Mouse (Mus musculus) CH12.LX (cell line): ENCODE data around the gene Naa38. TPM values are rescaled to one million over a fixed set of nuclear protein-coding genes. Genes with fewer than 3 reads are reported as not detected.

Source experiments
- DNase-seq: peaks from one replicate; pipeline ENCODE4 v3.0.0-alpha.2; 2013; ENCODE audit errors: extremely low read depth
- H3K27ac ChIP-seq: 2 replicates; pipeline ENCODE4 v1.5.1; 2012; ENCODE audit warnings: low read depth, mild to moderate bottlenecking, control low read depth, moderate library complexity; ENCODE audit not compliant: insufficient read depth
- H3K27me3 ChIP-seq: replicated peaks from 2 replicates; pipeline ENCODE3; 2012; ENCODE audit warnings: inconsistent platforms
- H3K36me3 ChIP-seq, 2 experiments: replicated peaks in 1 of 2; 2 replicates each; pipeline versions ENCODE3 to v1.6.1; 2012; ENCODE audit warnings: inconsistent platforms in 1 of 2, low read length in 1 of 2, mild to moderate bottlenecking in 1 of 2, mixed read lengths in 1 of 2, moderate library complexity in 1 of 2; ENCODE audit not compliant: control insufficient read depth in 1 of 2, insufficient read depth in 1 of 2
- H3K4me1 ChIP-seq, 2 experiments: 2 replicates each; pipeline ENCODE4 v1.6.1; 2012; ENCODE audit warnings: inconsistent platforms in 1 of 2, moderate library complexity in 1 of 2; ENCODE audit not compliant: insufficient read depth in 2 of 2, control insufficient read depth in 1 of 2
- H3K4me2 ChIP-seq: 2 replicates; pipeline ENCODE4 v1.6.1; 2012; ENCODE audit warnings: low read depth, mild to moderate bottlenecking, control low read depth; ENCODE audit not compliant: poor library complexity, insufficient read depth, severe bottlenecking
- H3K4me3 ChIP-seq, 3 experiments: fragments of 150-350 bp in 1 of 3; sonication (generic) in 1 of 3; replicated peaks in 1 of 3; 2 replicates each; pipeline versions ENCODE3 to v1.5.1; 2011 to 2012; ENCODE audit warnings: low read depth in 2 of 3, low read length in 2 of 3, mild to moderate bottlenecking in 2 of 3, moderate library complexity in 2 of 3, control low read depth in 1 of 3, improper control_type of control experiment in 1 of 3, inconsistent platforms in 1 of 3, mixed read lengths in 1 of 3; ENCODE audit not compliant: poor library complexity in 1 of 3
- H3K79me2 ChIP-seq: replicated peaks from 2 replicates; pipeline ENCODE4 v1.6.1; 2012; ENCODE audit warnings: mild to moderate bottlenecking, moderate library complexity; ENCODE audit not compliant: control insufficient read depth, poor library complexity, insufficient read depth, severe bottlenecking; ENCODE audit errors: extremely low read depth
- H3K9ac ChIP-seq: 2 replicates; pipeline ENCODE4 v1.6.1; 2012; ENCODE audit warnings: low read depth, mild to moderate bottlenecking, control low read depth, moderate library complexity; ENCODE audit not compliant: insufficient read depth
- H3K9me3 ChIP-seq: replicated peaks from 2 replicates; pipeline ENCODE3; 2012; ENCODE audit warnings: low read length, inconsistent platforms, mixed read lengths
- BHLHE40 ChIP-seq: IDR thresholded peaks from 2 replicates; pipeline ENCODE4 v1.6.1; 2011; ENCODE audit warnings: mild to moderate bottlenecking, low read depth, low read length, improper control_type of control experiment
- CTCF ChIP-seq, 2 experiments: IDR thresholded peaks in 1 of 2; conservative IDR thresholded peaks in 1 of 2; 2 replicates each; pipeline ENCODE4 v1.5.1; 2011 to 2012; ENCODE audit warnings: low read depth in 2 of 2, low read length in 2 of 2, improper control_type of control experiment in 1 of 2, inconsistent platforms in 1 of 2, mild to moderate bottlenecking in 1 of 2, moderate library complexity in 1 of 2
- E2F4 ChIP-seq: IDR thresholded peaks from 2 replicates; pipeline ENCODE4 v1.6.1; 2011; ENCODE audit warnings: low read depth, low read length, improper control_type of control experiment; ENCODE audit not compliant: insufficient replicate concordance
- ELF1 ChIP-seq: IDR thresholded peaks from 2 replicates; pipeline ENCODE4 v1.6.1; 2014; ENCODE audit warnings: low read depth, mild to moderate bottlenecking, inconsistent platforms, low read length, improper control_type of control experiment
- ETS1 ChIP-seq: conservative IDR thresholded peaks from 2 replicates; pipeline ENCODE4 v1.6.1; 2012; ENCODE audit warnings: low read depth, mild to moderate bottlenecking, inconsistent platforms, low read length, improper control_type of control experiment, moderate library complexity
- GABPA ChIP-seq: IDR thresholded peaks from 2 replicates; pipeline ENCODE4 v1.6.1; 2012; ENCODE audit warnings: low read depth, low read length, improper control_type of control experiment, inconsistent platforms; ENCODE audit not compliant: insufficient replicate concordance
- HCFC1 ChIP-seq: IDR thresholded peaks from 2 replicates; pipeline ENCODE4 v1.6.1; 2012; ENCODE audit warnings: low read depth, mild to moderate bottlenecking, inconsistent platforms, low read length, improper control_type of control experiment
- IRF4 ChIP-seq: IDR thresholded peaks from 2 replicates; pipeline ENCODE4 v1.6.1; 2014; ENCODE audit warnings: low read depth, mild to moderate bottlenecking, inconsistent platforms, low read length, improper control_type of control experiment
- JUN ChIP-seq: IDR thresholded peaks from 2 replicates; pipeline ENCODE4 v1.6.1; 2011; ENCODE audit warnings: low read depth, mild to moderate bottlenecking, low read length, improper control_type of control experiment, moderate library complexity; ENCODE audit not compliant: insufficient read depth
- JUND ChIP-seq: conservative IDR thresholded peaks from 2 replicates; pipeline ENCODE4 v1.6.1; 2011; ENCODE audit warnings: low read depth, low read length, improper control_type of control experiment
- KAT2A ChIP-seq: IDR thresholded peaks from 2 replicates; pipeline ENCODE4 v1.6.1; 2012; ENCODE audit warnings: low read length, improper control_type of control experiment, inconsistent platforms; ENCODE audit not compliant: insufficient replicate concordance
- MXI1 ChIP-seq: IDR thresholded peaks from 2 replicates; pipeline ENCODE4 v1.6.1; 2011; ENCODE audit warnings: mild to moderate bottlenecking, low read depth, low read length, improper control_type of control experiment
- NELFE ChIP-seq: IDR thresholded peaks from 2 replicates; pipeline ENCODE4 v1.6.1; 2011; ENCODE audit warnings: low read depth, low read length, improper control_type of control experiment
- PAX5 ChIP-seq: IDR thresholded peaks from 2 replicates; pipeline ENCODE4 v1.6.1; 2012; ENCODE audit warnings: low read length, inconsistent platforms, mixed read lengths
- POLR2A ChIP-seq: IDR thresholded peaks from 2 replicates; pipeline ENCODE4 v1.6.1; 2011; ENCODE audit warnings: low read depth, mild to moderate bottlenecking, improper control_type of control experiment, low read length
- RAD21 ChIP-seq: IDR thresholded peaks from 2 replicates; pipeline ENCODE4 v1.6.1; 2011; ENCODE audit warnings: low read depth, mild to moderate bottlenecking, low read length, improper control_type of control experiment, moderate library complexity
- SIN3A ChIP-seq: IDR thresholded peaks from 2 replicates; pipeline ENCODE4 v1.6.1; 2012; ENCODE audit warnings: low read length, improper control_type of control experiment, inconsistent platforms
- SMC3 ChIP-seq: IDR thresholded peaks from 2 replicates; pipeline ENCODE4 v1.6.1; 2011; ENCODE audit warnings: low read depth, low read length, improper control_type of control experiment
- TBP ChIP-seq: conservative IDR thresholded peaks from 2 replicates; pipeline ENCODE4 v1.6.1; 2011; ENCODE audit warnings: low read depth, low read length, improper control_type of control experiment
- USF1 ChIP-seq: IDR thresholded peaks from 2 replicates; pipeline ENCODE4 v1.6.1; 2014; ENCODE audit warnings: low read depth, mild to moderate bottlenecking, inconsistent platforms, low read length, improper control_type of control experiment
- ZC3H11A ChIP-seq: IDR thresholded peaks from 2 replicates; pipeline ENCODE4 v1.6.1; 2012; ENCODE audit warnings: low read depth, mild to moderate bottlenecking, inconsistent platforms, low read length, improper control_type of control experiment
- ZMIZ1 ChIP-seq: IDR thresholded peaks from 2 replicates; pipeline ENCODE4 v1.6.1; 2012; ENCODE audit warnings: low read depth, mild to moderate bottlenecking, inconsistent platforms, low read length, improper control_type of control experiment
- dilution Hi-C: fragments of 300-500 bp; cut with MboI; formaldehyde crosslinking; loops from 2 replicates; pipeline ENCODE4 v1.14.3; 2020; ENCODE audit warnings: low sequenced_read_pairs; ENCODE audit not compliant: extremely low pct_unique_long_range_greater_than_20kb, extremely low pct_ligation_motif_present
- in situ Hi-C: fragments of 300-500 bp; cut with MboI; formaldehyde crosslinking; loops from 3 replicates; pipeline ENCODE4 v1.14.3; 2019; ENCODE audit warnings: low sequenced_read_pairs, low pct_ligation_motif_present, low pct_unique_long_range_greater_than_20kb, mixed read lengths
- polyA plus RNA-seq: library from polyadenylated mRNA; unstranded; fragments of >175 nt; gene quantifications from 2 replicates; pipeline ENCODE4 v1.2.1, GENCODE M21; 2012; ENCODE audit warnings: low read depth; ENCODE audit not compliant: insufficient read length
- total RNA-seq, 2 experiments: library from RNA; depleted of rRNA; stranded (reverse); fragments of 300-350 nt in 1 of 2; fragments of >200 nt in 1 of 2; gene quantifications; 2 replicates each; pipeline ENCODE4 v1.2.3; 2012 to 2014

The Naa38 gene
- total and polyA plus RNA-seq, 3 experiments: 153 to 201 (median 193) TPM

- H3K79me2 ChIP-seq: no peaks in the 10 kb centered on the region
- no peak for DNase-seq
- peaks cover 0 to 48% of the 10 kb centered on the region in 2 experiments for H3K36me3 ChIP-seq
- peaks cover 6 to 10% of the 10 kb centered on the region in 2 experiments; a peak in 3 of 4 replicates for H3K4me1 ChIP-seq
- H3K27me3 ChIP-seq: no peaks in the 10 kb centered on the region
- dilution Hi-C loops: no loop called here
- H3K4me3 ChIP-seq: no peak overlapping the region
- in situ Hi-C loops: no loop called here
- H3K4me2 ChIP-seq: no peak overlapping the region
- TF ChIP-seq JUND (no peak), ETS1 (no peak), KAT2A (no peak), TBP (no peak), PAX5 (no peak), ZC3H11A (no peak), NELFE (no peak), SMC3 (no peak)
- no peak overlapping the region for H3K27ac ChIP-seq
- no peaks in the 10 kb centered on the region for H3K9me3 ChIP-seq
- no peak overlapping the region for H3K9ac ChIP-seq
These were observed 12.7 kb upstream of the Naa38 start for GRCm38 (mm10) chr11:69382478-69383105.

- Histone ChIP-seq H3K79me2 (no peaks in the 10 kb centered on the region), H3K27me3 (no peaks in the 10 kb centered on the region), H3K9me3 (no peaks in the 10 kb centered on the region), H3K4me3 (no peak overlapping the region), H3K9ac (no peak overlapping the region), H3K4me2 (no peak overlapping the region), H3K36me3 (peaks cover 4 to 57% of the 10 kb centered on the region in 2 experiments), H3K4me1 (peaks cover 0 to 2% of the 10 kb centered on the region in 2 experiments; a peak in 1 of 4 replicates), H3K27ac (no peak overlapping the region)
- DNase-seq: no peak
- in situ Hi-C loops (no loop called here), dilution Hi-C loops (no loop called here)
- TF ChIP-seq POLR2A (no peak), USF1 (no peak), BHLHE40 (no peak), HCFC1 (no peak)
These were observed 10.3 kb upstream of the Naa38 start for GRCm38 (mm10) chr11:69384979-69385378.

GRCm38 (mm10) chr11:69386758-69387157 is 8.5 kb upstream of the Naa38 start:
- H3K27me3 ChIP-seq: no peaks in the 10 kb centered on the region
- TF ChIP-seq JUN: no peak
- no peak for TF ChIP-seq MXI1
- TF ChIP-seq CTCF (conservative IDR thresholded peaks at IDR 0.05 in 1 of 2, IDR thresholded peaks at IDR 0.05 in 1 of 2; ENCODE audit: low read depth in 2 of 2, low read length in 2 of 2): no peak
- no peak for TF ChIP-seq E2F4
- TF ChIP-seq RAD21: no peak
- no peak for TF ChIP-seq SMC3
- TF ChIP-seq SIN3A: no peak
- no peak for TF ChIP-seq ELF1
- no peak for TF ChIP-seq ZMIZ1
- no peak for TF ChIP-seq USF1
- TF ChIP-seq GABPA: no peak
- no peak for TF ChIP-seq IRF4
- no peak overlapping the region for H3K4me3 ChIP-seq
- dilution Hi-C loops: no loop called here
- no peak overlapping the region for H3K27ac ChIP-seq
- no peak overlapping the region for H3K4me2 ChIP-seq
- H3K9me3 ChIP-seq: no peaks in the 10 kb centered on the region
- no peak overlapping the region for H3K9ac ChIP-seq
- DNase-seq: no peak
- H3K36me3 ChIP-seq: peaks cover 4 to 49% of the 10 kb centered on the region in 2 experiments
- no peaks in the 10 kb centered on the region for H3K79me2 ChIP-seq
- in situ Hi-C loops: no loop called here
- no peaks in the 10 kb centered on the region for H3K4me1 ChIP-seq
